Mouse (Mus musculus) midbrain, embryonic 14.5 days (tissue): Measurements from ENCODE around the gene Dclk3. TPM values are rescaled to one million over a fixed set of nuclear protein-coding genes. Genes with fewer than 3 reads are reported as not detected.

ENCODE experiments used
- polyA plus RNA-seq: library from polyadenylated mRNA; unstranded; fragments of >200 nt; fragmentation: Nextera tagmentation; extraction: Ambion mirVana; gene quantifications from 2 replicates; pipeline ENCODE4 v1.2.1, GENCODE M21; 2014

Gene Dclk3
- polyA plus RNA-seq, 1 experiment from 2014 or later: 3.4 TPM

Other genes starting within 250 kb of the Dclk3 start
- gene Mlh1, start 167.3 kb upstream of the Dclk3 start, polyA plus RNA-seq: 25.0 and 30.4 TPM in 2 replicates
- gene Epm2aip1, start 167.2 kb upstream of the Dclk3 start, polyA plus RNA-seq: 77.0 and 93.4 TPM in 2 replicates
- gene Trank1, start 127.3 kb upstream of the Dclk3 start, polyA plus RNA-seq: 14.2 and 18.1 TPM in 2 replicates